Mouse (Mus musculus) heart, adult 2 months (tissue): ENCODE results near the gene Cdh4.

ENCODE experiments used
- CTCF ChIP-seq: fragments of 200-600 bp; IDR thresholded peaks from 2 replicates; pipeline ENCODE4 v1.8.1; 2022; ENCODE audit warnings: antibody characterized with exemption, mild to moderate bottlenecking, moderate library complexity
- EP300 ChIP-seq: fragments of 200-500 bp; IDR thresholded peaks from 2 replicates; pipeline ENCODE4 v1.6.1; 2011; ENCODE audit warnings: low read depth, low read length, control low read depth; ENCODE audit not compliant: insufficient read depth
- POLR2A ChIP-seq: fragments of 200-500 bp; IDR thresholded peaks from 2 replicates; pipeline ENCODE4 v1.6.1; 2011; ENCODE audit warnings: mild to moderate bottlenecking, low read depth, low read length, control low read depth; ENCODE audit not compliant: insufficient read depth

DNA sequence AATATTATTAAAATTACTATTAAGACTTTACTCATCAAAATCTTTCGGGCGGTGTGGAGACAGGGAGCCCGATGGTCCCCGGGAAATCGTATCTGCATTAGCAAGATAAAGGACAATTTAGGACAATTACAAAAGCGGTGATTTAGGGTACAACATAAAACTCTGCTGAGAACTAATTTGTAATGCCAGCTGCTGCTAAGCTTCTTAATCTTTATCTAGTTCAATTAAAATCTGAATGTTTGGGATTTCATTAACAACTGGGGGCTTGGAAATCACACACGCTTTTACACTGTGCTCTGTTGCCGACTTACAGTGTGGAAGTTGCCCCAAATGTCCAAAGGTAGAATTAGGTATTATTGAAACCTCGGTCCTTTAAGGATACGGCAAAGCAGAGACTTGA is 39.1 kb downstream of the Cdh4 start:
- TF ChIP-seq CTCF: no peak
- no peak for TF ChIP-seq POLR2A
- TF ChIP-seq EP300: no peak
